14 mouse cellular contexts compared by ENCODE assay signal in the genomic region with DNA sequence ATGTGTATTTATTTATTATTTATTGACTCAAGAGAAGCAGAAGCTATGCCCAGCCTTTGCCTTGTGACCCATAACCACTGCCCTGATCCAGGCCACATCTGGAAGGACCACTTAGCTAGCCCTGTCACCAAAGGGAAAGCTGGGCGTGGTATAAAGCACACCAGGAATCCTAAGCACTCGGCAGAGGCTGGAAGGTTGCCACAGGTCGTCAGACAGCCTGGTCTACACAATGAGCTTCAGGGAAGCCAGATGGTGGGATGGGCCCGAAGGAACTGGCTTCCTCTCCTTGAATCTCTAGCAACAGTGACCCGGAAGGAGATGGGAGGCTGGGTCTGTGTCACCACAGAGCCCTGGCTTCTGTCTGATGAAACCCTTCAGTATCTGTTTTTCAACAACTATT. TPM values are rescaled to one million over a fixed set of nuclear protein-coding genes. Genes with fewer than 3 reads are reported as not detected.
DNase-seq lines count a peak whose midpoint lies in the region; ATAC-seq and TF ChIP-seq lines count a peak whose summit lies in the region.
"Had no signal": no experiment of that assay in that cellular context is flagged by ENCODE, and none has a peak within 500 bp of the region (broad histone marks: within the 10 kb centered on the region; RNA-seq: fewer than 3 reads in every experiment).

No protein-coding gene starts in this region.

- TF ChIP-seq CTCF in heart, postnatal 0 days (IDR thresholded peaks at IDR 0.05; ENCODE audit: low read depth) = no peak

- 22% methylated on average over 5 of the region's 5 CpGs for WGBS in heart, postnatal 0 days
- WGBS in liver, embryonic 12.5 days (ENCODE audit: insufficient replicate concordance) = 63% methylated on average over 5 of the region's 5 CpGs

- no peak overlapping the region for H3K4me3 ChIP-seq in heart, postnatal 0 days (ENCODE audit: low read depth, low read length)
- no peak overlapping the region for H3K4me3 ChIP-seq in liver, embryonic 12.5 days
- H3K4me3 ChIP-seq: embryonic facial prominence, embryonic 15.5 days; liver, embryonic 15.5 days had no signal

- no peak overlapping the region for H3K9ac ChIP-seq in heart, postnatal 0 days (replicated peaks; ENCODE audit: low read depth, low read length)
- H3K9ac ChIP-seq in liver, embryonic 12.5 days = no peak overlapping the region
- H3K9ac ChIP-seq: embryonic facial prominence, embryonic 15.5 days; liver, embryonic 15.5 days had no signal

- no peak overlapping the region for H3K4me2 ChIP-seq in heart, postnatal 0 days (ENCODE audit: low read depth, low read length)
- H3K4me2 ChIP-seq in liver, embryonic 12.5 days = no peak overlapping the region
- H3K4me2 ChIP-seq: embryonic facial prominence, embryonic 15.5 days; liver, embryonic 15.5 days had no signal

- TF ChIP-seq EP300 in heart, postnatal 0 days (IDR thresholded peaks at IDR 0.05; ENCODE audit: low read depth) = no peak

- peak; percentile 24 for DNase-seq in gastrocnemius, adult 18-20 months (ENCODE audit: low spot score)
- DNase-seq in gastrocnemius, adult 8-10 months (ENCODE audit: low spot score in 2 of 2) = no peak
- peak; percentile 73 for DNase-seq in ES-CJ7 (ENCODE audit: low read depth, low spot score)
- peak; percentile 62 for DNase-seq in heart, postnatal 0 days (ENCODE audit: low spot score)
- peak; percentile 73 for DNase-seq in kidney, postnatal 14 days
- no peak for DNase-seq in thymus, postnatal 36 days
- DNase-seq in urinary bladder, postnatal 14 days (ENCODE audit: low spot score) = no peak
- DNase-seq: cerebellum, adult 11 months had no signal

- 0 out of 2 replicates have a peak, but pooled peaks cover 6% of the 10 kb centered on the region for H3K4me1 ChIP-seq in heart, postnatal 0 days (ENCODE audit: control insufficient read depth, insufficient read depth)
- H3K4me1 ChIP-seq in liver, embryonic 12.5 days = 0 out of 2 replicates have a peak, but pooled peaks cover 5% of the 10 kb centered on the region
- H3K4me1 ChIP-seq: embryonic facial prominence, embryonic 15.5 days had no signal

- H3K27ac ChIP-seq in heart, postnatal 0 days (ENCODE audit: low read depth) = no peak overlapping the region
- no peak overlapping the region for H3K27ac ChIP-seq in liver, embryonic 12.5 days
- H3K27ac ChIP-seq: embryonic facial prominence, embryonic 15.5 days; liver, embryonic 15.5 days had no signal

- peak; percentile 71 for ATAC-seq in heart, postnatal 0 days (ENCODE audit: insufficient read depth, low read depth)
- ATAC-seq in liver, embryonic 12.5 days = no peak

- H3K27me3 ChIP-seq in heart, postnatal 0 days (ENCODE audit: control insufficient read depth, insufficient read depth, low read length) = no peaks in the 10 kb centered on the region
- no peaks in the 10 kb centered on the region for H3K27me3 ChIP-seq in liver, embryonic 12.5 days (replicated peaks)
- H3K27me3 ChIP-seq: embryonic facial prominence, embryonic 15.5 days; liver, embryonic 15.5 days had no signal

- no peaks in the 10 kb centered on the region for H3K9me3 ChIP-seq in heart, postnatal 0 days (replicated peaks; ENCODE audit: control insufficient read depth, low read length)
- H3K9me3 ChIP-seq in liver, embryonic 12.5 days (replicated peaks) = no peaks in the 10 kb centered on the region
- H3K9me3 ChIP-seq: embryonic facial prominence, embryonic 15.5 days; liver, embryonic 15.5 days had no signal

- peaks cover 19% of the 10 kb centered on the region; the same call in 1 of the 2 replicates for H3K36me3 ChIP-seq in heart, postnatal 0 days (replicated peaks; ENCODE audit: control insufficient read depth, insufficient read depth, low read length)
- peaks cover 17% of the 10 kb centered on the region for H3K36me3 ChIP-seq in liver, embryonic 12.5 days

RNA-seq across cellular contexts. Expression of a gene that starts 1.8 kb away (rescaled TPM):
- total RNA-seq in gastrocnemius, adult 18-20 months (2021) = not detected
- total RNA-seq in gastrocnemius, adult 8-10 months (2022) = not detected
- not detected in 2 replicates for total RNA-seq in heart, postnatal 0 days (2014; rRNA removed; ENCODE audit: low replicate concordance)
- polyA plus RNA-seq in heart, postnatal 0 days (2015; fragmentation: Nextera tagmentation; extraction: Ambion mirVana) = not detected in 2 replicates
- not detected in 2 replicates for polyA plus RNA-seq in liver, embryonic 12.5 days (2016; fragmentation: Nextera tagmentation; extraction: Ambion mirVana)
- total RNA-seq: adrenal gland, adult 18-20 months; layer of hippocampus, adult 8-10 months had no signal
- polyA plus RNA-seq: embryonic facial prominence, embryonic 15.5 days; liver, embryonic 15.5 days had no signal

RNA-seq across cellular contexts. Expression of a gene that starts 9.1 kb away (rescaled TPM):
- total RNA-seq in gastrocnemius, adult 18-20 months (2021) = 1 to 10 TPM; 4.5 to 8.6 TPM
- total RNA-seq in gastrocnemius, adult 8-10 months (2022) = 1 to 10 TPM; 3.8 to 8.6 (median 5.7) TPM
- 126 and 162 TPM in 2 replicates for total RNA-seq in heart, postnatal 0 days (2014; rRNA removed; ENCODE audit: low replicate concordance)
- 159 and 160 TPM in 2 replicates for polyA plus RNA-seq in heart, postnatal 0 days (2015; fragmentation: Nextera tagmentation; extraction: Ambion mirVana)
- 149 and 160 TPM in 2 replicates for polyA plus RNA-seq in liver, embryonic 12.5 days (2016; fragmentation: Nextera tagmentation; extraction: Ambion mirVana)
- polyA plus RNA-seq: C2C12 had no signal

RNA-seq across cellular contexts. Expression of a gene that starts 19.6 kb away (rescaled TPM):
- total RNA-seq in gastrocnemius, adult 18-20 months (2021) = 1 to 10 TPM; 3.9 to 5.6 TPM
- total RNA-seq in gastrocnemius, adult 8-10 months (2022) = 1 to 10 TPM; 3.4 to 5.5 (median 4.8) TPM
- 5.3 and 13.3 TPM in 2 replicates for total RNA-seq in heart, postnatal 0 days (2014; rRNA removed; ENCODE audit: low replicate concordance)
- 11.4 and 11.7 TPM in 2 replicates for polyA plus RNA-seq in heart, postnatal 0 days (2015; fragmentation: Nextera tagmentation; extraction: Ambion mirVana)
- 29.3 and 31.4 TPM in 2 replicates for polyA plus RNA-seq in liver, embryonic 12.5 days (2016; fragmentation: Nextera tagmentation; extraction: Ambion mirVana)

RNA-seq across cellular contexts. Expression of a gene that starts 36.9 kb away (rescaled TPM):
- 10 to 100 TPM in 1 of 2 experiments, 1 to 10 TPM in 1; 5.7 to 14.7 TPM for total RNA-seq in gastrocnemius, adult 18-20 months (2021)
- 10 to 100 TPM in 3 of 4 experiments, 1 to 10 TPM in 1; 8.9 to 15.4 (median 13.7) TPM for total RNA-seq in gastrocnemius, adult 8-10 months (2022)
- total RNA-seq in heart, postnatal 0 days (2014; rRNA removed; ENCODE audit: low replicate concordance) = 1.2 TPM in 1 of 2 replicates, not detected in the other
- 0.61 and 1.6 TPM in 2 replicates for polyA plus RNA-seq in heart, postnatal 0 days (2015; fragmentation: Nextera tagmentation; extraction: Ambion mirVana)
- polyA plus RNA-seq in liver, embryonic 12.5 days (2016; fragmentation: Nextera tagmentation; extraction: Ambion mirVana) = 0.18 and 0.36 TPM in 2 replicates
- total RNA-seq: adrenal gland, adult 18-20 months; layer of hippocampus, adult 8-10 months had no signal

RNA-seq across cellular contexts. Expression of a gene that starts 47.2 kb away (rescaled TPM):
- total RNA-seq in gastrocnemius, adult 18-20 months (2021) = 10 to 100 TPM; 26.5 to 27.9 TPM
- 10 to 100 TPM; 22.9 to 30.7 (median 25.8) TPM for total RNA-seq in gastrocnemius, adult 8-10 months (2022)
- total RNA-seq in heart, postnatal 0 days (2014; rRNA removed; ENCODE audit: low replicate concordance) = 8.4 and 23.1 TPM in 2 replicates
- 13.9 and 14.4 TPM in 2 replicates for polyA plus RNA-seq in heart, postnatal 0 days (2015; fragmentation: Nextera tagmentation; extraction: Ambion mirVana)
- 48.7 and 49.1 TPM in 2 replicates for polyA plus RNA-seq in liver, embryonic 12.5 days (2016; fragmentation: Nextera tagmentation; extraction: Ambion mirVana)

Comparison
In these comparisons a context has a peak if more than half of its experiments do, and no peak if none do; other contexts are left out.
1. DNase-seq: peak in gastrocnemius, adult 18-20 months (single experiment), ES-CJ7 (single experiment), heart, postnatal 0 days (single experiment) and kidney, postnatal 14 days (single experiment); none in gastrocnemius, adult 8-10 months (0 of 2), thymus, postnatal 36 days (0 of 2) and urinary bladder, postnatal 14 days (single experiment).
2. RNA of a gene that starts 9.1 kb away (total RNA-seq): 126 to 162 TPM in heart, postnatal 0 days; 4.5 to 8.6 TPM in gastrocnemius, adult 18-20 months and 3.8 to 8.6 TPM in gastrocnemius, adult 8-10 months; every median in the first group is over 10 times any median in the second.